Mouse (Mus musculus) embryonic facial prominence, embryonic 14.5 days (tissue): ENCODE data around the gene Gm10271. TPM values are rescaled to one million over a fixed set of nuclear protein-coding genes. Genes with fewer than 3 reads are reported as not detected.
A peak's percentile ranks its signal among the peaks of the same experiment; 100 is the strongest.

Source experiments
- ATAC-seq: fragments of 200-750 bp; cut with Nextera tagmentation; 2 replicates; pipeline ENCODE4 v1.8.0; 2017; ENCODE audit warnings: low read depth, moderate number of reproducible peaks, moderate TSS enrichment
- DNase-seq: peaks from one replicate; pipeline ENCODE4 v3.0.0-alpha.2; 2015; ENCODE audit warnings: low spot score
- H3K27ac ChIP-seq: fragments of 300-500 bp; sonication (generic); replicated peaks from 2 replicates; pipeline ENCODE4 v1.5.1; 2014; ENCODE audit warnings: low read depth, mild to moderate bottlenecking, low read length, moderate library complexity
- H3K27me3 ChIP-seq: fragments of 300-500 bp; sonication (generic); replicated peaks from 2 replicates; pipeline ENCODE4 v1.6.1; 2014; ENCODE audit warnings: low read length; ENCODE audit not compliant: control insufficient read depth, insufficient read depth
- H3K36me3 ChIP-seq: fragments of 300-500 bp; sonication (generic); 2 replicates; pipeline ENCODE4 v1.6.1; 2014; ENCODE audit warnings: low read length, mixed read lengths; ENCODE audit not compliant: control insufficient read depth, insufficient read depth
- H3K4me1 ChIP-seq: fragments of 300-500 bp; sonication (generic); 2 replicates; pipeline ENCODE4 v1.6.1; 2014; ENCODE audit warnings: antibody characterized with exemption, low read length; ENCODE audit not compliant: control insufficient read depth, insufficient read depth
- H3K4me2 ChIP-seq: fragments of 300-500 bp; sonication (generic); 2 replicates; pipeline ENCODE4 v1.6.1; 2014; ENCODE audit warnings: low read depth, mild to moderate bottlenecking, low read length, moderate library complexity, mixed read lengths
- H3K4me3 ChIP-seq: fragments of 300-500 bp; sonication (generic); 2 replicates; pipeline ENCODE4 v1.5.1; 2014; ENCODE audit warnings: low read depth, mild to moderate bottlenecking, low read length
- H3K9ac ChIP-seq: fragments of 300-500 bp; sonication (generic); 2 replicates; pipeline ENCODE4 v1.6.1; 2014; ENCODE audit warnings: low read depth, mild to moderate bottlenecking, low read length, moderate library complexity, mixed read lengths
- H3K9me3 ChIP-seq: fragments of 300-500 bp; sonication (generic); 2 replicates; pipeline ENCODE4 v1.6.1; 2016; ENCODE audit warnings: low read length; ENCODE audit not compliant: control insufficient read depth
- WGBS: fragments of 180-500 bp; shearing (Covaris S2); extraction: QIAGEN DNeasy Blood & Tissue Kit; methylation state at CpG from one replicate; pipeline ENCODE4 v1.1.7; 2014; 5-methylcytosine and 5-hydroxymethylcytosine counted together
- polyA plus RNA-seq: library from polyadenylated mRNA; unstranded; fragments of >200 nt; fragmentation: Nextera tagmentation; extraction: Ambion mirVana; gene quantifications from 2 replicates; pipeline ENCODE4 v1.2.1, GENCODE M21; 2014

Gene Gm10271
- not detected in 2 replicates for polyA plus RNA-seq

- Histone ChIP-seq H3K4me1 (no peaks in the 10 kb centered on the region), H3K9me3 (no peaks in the 10 kb centered on the region), H3K9ac (no peak within 1 kb of the TSS), H3K4me2 (no peak within 1 kb of the TSS), H3K4me3 (no peak within 1 kb of the TSS), H3K27ac (no peak within 1 kb of the TSS), H3K27me3 (no peaks in the 10 kb centered on the region), H3K36me3 (no peaks in the 10 kb centered on the region)
- DNase-seq (no peak), ATAC-seq (no peak)
- WGBS = over 99% methylated on average over 6 of the region's 6 CpGs
These were observed at the start of gene Gm10271 for GRCm38 (mm10) chr10:116972509-116972908. Gene Gm10271 (minus strand): TSS chr10:116972609.

DNA sequence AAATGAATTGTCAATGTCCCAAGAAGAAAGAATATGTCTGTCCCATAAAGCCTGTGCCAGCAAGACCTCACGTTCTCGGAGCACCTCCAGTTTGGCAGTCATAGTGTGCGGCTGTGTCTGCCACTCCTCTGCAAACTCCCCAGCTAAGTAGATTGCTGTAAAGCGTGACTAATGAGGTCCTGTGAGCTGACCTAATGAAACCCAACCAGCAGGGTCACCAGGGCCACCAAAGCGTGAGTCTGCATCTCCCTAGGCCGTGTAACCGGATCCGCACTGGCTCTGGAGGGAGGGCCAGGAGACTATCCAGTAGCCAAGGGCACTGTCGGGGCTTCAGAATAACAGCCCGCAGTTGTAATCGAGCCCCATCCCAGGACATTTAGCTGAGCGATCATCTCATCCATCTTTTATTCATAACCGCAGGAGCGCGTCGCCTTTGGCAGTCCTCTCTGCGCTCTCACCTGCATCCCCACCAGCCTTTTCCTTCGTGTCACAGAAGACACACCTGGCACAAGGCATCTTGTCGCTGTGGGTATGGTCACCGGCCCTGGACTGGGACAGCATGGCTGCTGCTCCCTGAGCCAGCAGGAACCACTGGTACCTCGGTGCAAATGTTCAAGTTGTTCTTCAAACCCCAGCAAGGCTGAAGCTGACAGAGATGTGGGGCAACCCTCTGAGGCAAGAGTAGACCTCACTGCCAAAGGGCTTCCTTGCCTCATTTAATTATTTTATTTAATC, 48.8 kb upstream of the Gm10271 start:
- 9% methylated on average over 20 of the region's 21 CpGs for WGBS
- peak; percentile 87 for ATAC-seq
- H3K36me3 ChIP-seq = no peaks in the 10 kb centered on the region
- no peak overlapping the region for H3K27ac ChIP-seq
- H3K9ac ChIP-seq = no peak overlapping the region
- no peak overlapping the region for H3K4me3 ChIP-seq
- no peak overlapping the region for H3K4me2 ChIP-seq
- no peaks in the 10 kb centered on the region for H3K9me3 ChIP-seq
- H3K27me3 ChIP-seq = peaks cover 3% of the 10 kb centered on the region; the same call in 1 of the 2 replicates
- peak; percentile 76 for DNase-seq
- H3K4me1 ChIP-seq = peaks cover 10% of the 10 kb centered on the region

DNA sequence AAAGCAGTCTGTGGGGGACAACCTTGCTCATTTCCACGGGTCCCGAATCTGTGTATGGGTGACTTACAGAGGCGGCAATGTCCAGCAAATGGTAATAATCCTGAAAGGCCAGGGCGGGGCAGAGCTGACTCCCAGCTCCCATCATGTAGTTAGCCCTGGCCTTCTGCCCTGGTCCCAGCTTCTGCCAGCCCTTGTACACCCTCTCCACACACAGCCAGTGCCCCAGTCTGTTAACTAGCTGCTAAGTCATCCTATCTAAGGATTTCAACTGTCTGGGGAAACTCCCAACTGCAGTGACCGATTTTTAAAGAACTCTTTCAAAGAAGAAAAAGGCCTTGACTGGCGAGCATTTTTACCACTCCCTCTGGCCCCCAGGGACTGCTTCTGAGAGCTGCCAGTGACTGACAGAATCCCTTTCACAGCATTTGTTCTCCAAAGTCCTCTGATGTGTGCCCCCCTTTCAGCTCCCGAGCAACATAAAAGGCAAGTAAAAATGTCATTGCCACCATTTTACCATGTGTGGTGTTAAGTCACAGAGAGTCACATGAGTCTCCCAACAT, 46.0 kb upstream of the Gm10271 start:
- 49% methylated on average over 7 of the region's 7 CpGs for WGBS
- Histone ChIP-seq H3K9me3 (no peaks in the 10 kb centered on the region), H3K4me1 (peaks cover 13% of the 10 kb centered on the region; the same call in 1 of the 2 replicates), H3K27me3 (no peaks in the 10 kb centered on the region; the same call in 1 of the 2 replicates), H3K27ac (no peak overlapping the region), H3K36me3 (no peaks in the 10 kb centered on the region), H3K9ac (no peak overlapping the region), H3K4me3 (no peak overlapping the region), H3K4me2 (no peak overlapping the region)
- DNase-seq = no peak
- ATAC-seq = no peak

GRCm38 (mm10) chr10:117014565-117014964, 42.2 kb upstream of the Gm10271 start:
- WGBS = 71% methylated on average over 5 of the region's 5 CpGs
- DNase-seq = no peak
- H3K4me3 ChIP-seq = no peak overlapping the region
- no peak overlapping the region for H3K27ac ChIP-seq
- H3K27me3 ChIP-seq = no peaks in the 10 kb centered on the region
- no peak for ATAC-seq
- 0 out of 2 replicates have a peak, but pooled peaks cover 7% of the 10 kb centered on the region for H3K4me1 ChIP-seq
- H3K9me3 ChIP-seq = no peaks in the 10 kb centered on the region
- H3K9ac ChIP-seq = no peak overlapping the region
- no peak overlapping the region for H3K4me2 ChIP-seq
- no peaks in the 10 kb centered on the region for H3K36me3 ChIP-seq

DNA sequence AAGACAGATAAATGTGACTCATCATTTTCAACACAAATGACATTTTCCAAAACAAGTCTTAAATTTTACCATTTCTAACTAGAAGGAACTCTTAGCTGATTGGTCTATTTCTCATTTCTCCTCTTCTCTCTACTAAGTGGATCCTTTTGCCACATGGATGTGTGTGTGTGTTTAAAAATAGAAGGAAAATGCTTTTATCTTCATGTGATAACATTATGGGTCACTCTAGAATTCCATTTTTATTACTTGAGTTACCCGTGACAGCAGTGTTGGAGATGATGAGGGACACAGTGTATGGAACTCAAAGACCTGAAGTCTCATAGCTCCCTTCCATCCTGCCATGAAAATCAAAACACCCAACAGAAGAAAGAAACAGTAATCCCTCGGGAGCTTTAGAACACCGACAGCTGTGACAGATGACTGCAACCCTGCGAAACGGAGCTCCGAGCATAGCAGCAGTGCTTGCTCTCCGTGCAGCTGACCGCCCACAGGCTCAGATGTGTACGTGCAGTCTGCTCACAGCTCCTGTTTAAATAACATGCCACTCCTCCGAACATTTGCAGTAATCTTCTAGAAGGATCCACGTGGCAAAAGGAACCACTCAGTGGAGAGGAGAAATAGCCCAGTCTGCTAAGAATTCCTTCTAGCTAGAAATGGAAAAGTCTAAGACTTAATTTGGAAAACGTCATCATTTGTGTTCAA, 41.4 kb upstream of the Gm10271 start:
- peak overlapping the region; percentile 26; the same call in 1 of the 2 replicates for H3K4me2 ChIP-seq

DNA sequence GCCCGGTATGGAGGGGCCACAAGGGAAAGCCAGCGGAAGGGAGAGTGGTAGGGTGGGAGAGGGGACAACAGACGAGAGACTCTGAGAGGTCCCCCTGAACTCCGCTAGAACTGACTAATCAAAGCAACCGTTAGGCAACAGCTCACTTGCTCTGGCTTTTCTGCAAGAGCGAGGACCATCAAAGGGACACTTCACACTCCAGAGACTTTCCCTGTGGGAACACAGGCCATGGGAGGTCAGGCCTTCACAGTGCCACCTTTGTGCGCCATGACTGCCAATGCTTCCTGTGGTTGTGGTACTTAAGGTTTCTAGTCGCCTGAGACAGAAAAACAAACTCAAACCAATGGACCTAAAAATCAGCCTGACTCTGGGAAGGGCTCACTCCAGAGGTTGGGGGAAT, 38.6 kb upstream of the Gm10271 start:
- Histone ChIP-seq H3K27me3 (no peaks in the 10 kb centered on the region), H3K4me2 (no peak overlapping the region), H3K27ac (no peak overlapping the region), H3K36me3 (no peaks in the 10 kb centered on the region), H3K9ac (no peak overlapping the region), H3K4me1 (0 out of 2 replicates have a peak, but pooled peaks cover 7% of the 10 kb centered on the region), H3K4me3 (no peak overlapping the region), H3K9me3 (no peaks in the 10 kb centered on the region)
- WGBS = 51% methylated on average over 8 of the region's 8 CpGs
- ATAC-seq (no peak), DNase-seq (no peak)

More for the DNA sequence above, 41.4 kb upstream of the Gm10271 start:
- ATAC-seq (peak; percentile 94), DNase-seq (peak; percentile 89)
- Histone ChIP-seq H3K4me1 (0 out of 2 replicates have a peak, but pooled peaks cover 7% of the 10 kb centered on the region), H3K9me3 (no peaks in the 10 kb centered on the region), H3K27me3 (no peaks in the 10 kb centered on the region), H3K27ac (no peak overlapping the region), H3K9ac (no peak overlapping the region), H3K36me3 (no peaks in the 10 kb centered on the region), H3K4me3 (no peak overlapping the region)
- WGBS = 21% methylated on average over 12 of the region's 12 CpGs

- DNase-seq = no peak
- 0 out of 2 replicates have a peak, but pooled peaks cover 7% of the 10 kb centered on the region for H3K4me1 ChIP-seq
- 88% methylated on average over 6 of the region's 6 CpGs for WGBS
- no peaks in the 10 kb centered on the region for H3K27me3 ChIP-seq
- no peaks in the 10 kb centered on the region for H3K9me3 ChIP-seq
- no peak overlapping the region for H3K27ac ChIP-seq
- no peak overlapping the region for H3K4me3 ChIP-seq
- H3K36me3 ChIP-seq = no peaks in the 10 kb centered on the region
- no peak overlapping the region for H3K9ac ChIP-seq
- H3K4me2 ChIP-seq = no peak overlapping the region
- ATAC-seq = no peak
These were observed 37.3 kb upstream of the Gm10271 start for GRCm38 (mm10) chr10:117009691-117010090.

DNA sequence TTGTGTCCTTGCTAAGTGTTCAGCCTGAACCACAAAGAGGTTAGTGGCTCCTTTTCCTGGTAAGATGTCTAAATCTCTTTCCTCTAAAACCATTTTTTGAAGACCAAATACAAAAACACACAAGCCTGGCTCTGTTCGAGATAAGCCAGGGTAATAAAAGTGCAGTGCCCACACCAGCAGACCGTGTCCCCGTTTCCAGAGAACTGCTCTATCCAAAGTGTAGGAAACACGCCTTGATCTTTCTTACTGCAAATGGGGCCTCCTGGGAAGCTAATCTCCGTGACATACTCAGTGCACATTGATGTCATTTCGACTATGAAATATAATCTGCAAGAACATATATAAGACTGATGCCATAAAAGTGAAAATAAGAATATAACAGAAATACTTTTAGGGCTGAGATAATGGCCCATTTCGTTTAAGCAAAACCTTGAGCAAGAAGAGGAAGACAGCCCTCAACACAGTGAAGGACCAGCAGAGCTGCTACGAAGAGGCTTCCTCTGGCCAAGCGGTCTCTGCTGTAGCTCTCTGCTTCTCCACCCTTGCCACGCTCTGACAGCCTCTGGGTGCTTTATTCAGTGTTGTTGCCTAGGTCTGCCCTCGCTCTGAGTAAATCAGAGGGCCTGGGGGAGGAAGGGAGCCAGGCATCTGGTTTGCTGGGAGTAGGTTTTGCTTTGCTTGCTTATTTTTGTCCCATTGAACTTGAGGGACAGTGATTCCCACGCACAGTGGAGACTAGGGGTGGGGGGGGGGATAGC, 33.5 kb upstream of the Gm10271 start:
- Histone ChIP-seq H3K36me3 (no peaks in the 10 kb centered on the region), H3K4me2 (no peak overlapping the region), H3K9ac (no peak overlapping the region), H3K9me3 (no peaks in the 10 kb centered on the region), H3K27me3 (no peaks in the 10 kb centered on the region), H3K4me1 (no peaks in the 10 kb centered on the region), H3K4me3 (no peak overlapping the region), H3K27ac (no peak overlapping the region)
- no peak for DNase-seq
- ATAC-seq = no peak
- 53% methylated on average over 12 of the region's 12 CpGs for WGBS
